Mouse (Mus musculus) stomach, postnatal 0 days (tissue): Measurements from ENCODE around the gene Arl2. TPM values are rescaled to one million over a fixed set of nuclear protein-coding genes. Genes with fewer than 3 reads are reported as not detected.
A peak's percentile ranks its signal among the peaks of the same experiment; 100 is the strongest.
"Not testable (repeated sequence)": the region's sequence is repeated elsewhere in the genome, so short reads cannot be mapped to it uniquely, and the experiment has no call there.

Experiments
- ATAC-seq: fragments of 200-750 bp; cut with Nextera tagmentation; 2 replicates; pipeline ENCODE4 v1.8.0; 2017; ENCODE audit not compliant: low FRiP score, low TSS enrichment
- DNase-seq: peaks from one replicate; pipeline ENCODE4 v3.0.0-alpha.2; 2016; ENCODE audit warnings: low spot score
- H3K27ac ChIP-seq: fragments of 300-500 bp; sonication (generic); replicated peaks from 2 replicates; pipeline ENCODE4 v1.5.1; 2014; ENCODE audit warnings: mild to moderate bottlenecking, control low read depth
- H3K27me3 ChIP-seq: fragments of 300-500 bp; sonication (generic); 2 replicates; pipeline ENCODE4 v1.6.1; 2014; ENCODE audit warnings: low read length; ENCODE audit not compliant: control insufficient read depth, insufficient read depth
- H3K36me3 ChIP-seq: fragments of 300-500 bp; sonication (generic); 2 replicates; pipeline ENCODE4 v1.6.1; 2014; ENCODE audit warnings: low read length, mixed read lengths; ENCODE audit not compliant: control insufficient read depth, insufficient read depth
- H3K4me1 ChIP-seq: fragments of 300-500 bp; sonication (generic); replicated peaks from 2 replicates; pipeline ENCODE4 v1.6.1; 2014; ENCODE audit warnings: antibody characterized with exemption; ENCODE audit not compliant: control insufficient read depth, insufficient read depth
- H3K4me2 ChIP-seq: fragments of 300-500 bp; sonication (generic); replicated peaks from 2 replicates; pipeline ENCODE4 v1.6.1; 2014; ENCODE audit warnings: low read depth, mild to moderate bottlenecking, control low read depth, moderate library complexity
- H3K4me3 ChIP-seq: fragments of 300-500 bp; sonication (generic); 2 replicates; pipeline ENCODE4 v1.5.1; 2014; ENCODE audit warnings: low read depth, low read length, control low read depth
- H3K9ac ChIP-seq: fragments of 300-500 bp; sonication (generic); 2 replicates; pipeline ENCODE4 v1.6.1; 2014; ENCODE audit warnings: mild to moderate bottlenecking, low read length, control low read depth, mixed read lengths
- H3K9me3 ChIP-seq: fragments of 300-500 bp; sonication (generic); 2 replicates; pipeline ENCODE4 v1.6.1; 2016; ENCODE audit warnings: low read length; ENCODE audit not compliant: control insufficient read depth
- CTCF ChIP-seq: IDR thresholded peaks from 2 replicates; pipeline ENCODE4 v1.5.1; 2016; ENCODE audit warnings: antibody characterized with exemption, low read depth, mild to moderate bottlenecking, moderate library complexity
- EP300 ChIP-seq: optimal IDR thresholded peaks from 2 replicates; pipeline ENCODE3; 2016; ENCODE audit warnings: antibody characterized with exemption
- WGBS: fragments of 180-500 bp; shearing (Covaris S2); extraction: QIAGEN DNeasy Blood & Tissue Kit; methylation state at CpG from one replicate; pipeline ENCODE4 v1.1.7; 2014; 5-methylcytosine and 5-hydroxymethylcytosine counted together
- polyA plus RNA-seq: library from polyadenylated mRNA; unstranded; fragments of >200 nt; fragmentation: Nextera tagmentation; extraction: Ambion mirVana; gene quantifications from 2 replicates; pipeline ENCODE4 v1.2.1, GENCODE M21; 2015

Gene Arl2
- polyA plus RNA-seq, 1 experiment from 2014 or later: 74.0 TPM

GRCm38 (mm10) chr19:6132171-6132827 is 9.0 kb downstream of the Arl2 start:
- H3K36me3 ChIP-seq: 0 out of 2 replicates have a peak, but pooled peaks cover 2% of the 10 kb centered on the region
- no peak overlapping the region for H3K4me2 ChIP-seq
- H3K9ac ChIP-seq: no peak overlapping the region
- TF ChIP-seq EP300: no peak
- TF ChIP-seq CTCF: no peak
- H3K27ac ChIP-seq: no peak overlapping the region
- H3K9me3 ChIP-seq: no peaks in the 10 kb centered on the region
- no peak overlapping the region for H3K4me3 ChIP-seq
- no peak for DNase-seq
- ATAC-seq: no peak
- no peaks in the 10 kb centered on the region for H3K4me1 ChIP-seq
- 78% methylated on average over 7 of the region's 7 CpGs for WGBS
- H3K27me3 ChIP-seq: no peaks in the 10 kb centered on the region

- ATAC-seq: peak; percentile 29; the same call in 1 of the 2 replicates
- not testable (repeated sequence) for H3K4me3 ChIP-seq, H3K36me3 ChIP-seq, H3K9ac ChIP-seq, H3K4me2 ChIP-seq, H3K27ac ChIP-seq, H3K4me1 ChIP-seq, H3K27me3 ChIP-seq, H3K9me3 ChIP-seq
- peak; percentile 60 for DNase-seq
- WGBS: 70% methylated on average over 7 of the region's 7 CpGs
Measured at GRCm38 (mm10) chr19:6130414-6131128, 10.8 kb downstream of the Arl2 start.

GRCm38 (mm10) chr19:6127760-6128341 is 13.5 kb downstream of the Arl2 start, which contains the start of gene Snx15:
Gene Snx15, minus strand, starts transcription at chr19:6128304.
- Histone ChIP-seq H3K4me2 (peak within 1 kb of the TSS; percentile 59), H3K36me3 (no peaks in the 10 kb centered on the region), H3K27me3 (no peaks in the 10 kb centered on the region), H3K27ac (peak within 1 kb of the TSS; percentile 94), H3K4me3 (peak within 1 kb of the TSS; percentile 45), H3K9ac (peak within 1 kb of the TSS; percentile 68), H3K9me3 (no peaks in the 10 kb centered on the region), H3K4me1 (no peaks in the 10 kb centered on the region)
- 0% methylated on average over 32 of the region's 32 CpGs for WGBS
- TF ChIP-seq EP300: no peak
- 0 out of 2 replicates have a peak, but pooled peaks have one; percentile 12 for TF ChIP-seq CTCF
- ATAC-seq (peak; percentile 94), DNase-seq (peak; percentile 95)

GRCm38 (mm10) chr19:6126789-6127580 is 14.4 kb downstream of the Arl2 start:
- H3K9ac ChIP-seq: no peak overlapping the region
- no peak for ATAC-seq
- no peaks in the 10 kb centered on the region for H3K36me3 ChIP-seq
- H3K27ac ChIP-seq: peak overlapping the region; percentile 94; the same call in 1 of the 2 replicates
- 57% methylated on average over 10 of the region's 10 CpGs for WGBS
- peak overlapping the region; percentile 45 for H3K4me3 ChIP-seq
- H3K4me2 ChIP-seq: peak overlapping the region; percentile 59
- TF ChIP-seq CTCF (no peak), EP300 (no peak)
- no peaks in the 10 kb centered on the region for H3K4me1 ChIP-seq
- no peaks in the 10 kb centered on the region for H3K9me3 ChIP-seq
- no peaks in the 10 kb centered on the region for H3K27me3 ChIP-seq
- no peak for DNase-seq

GRCm38 (mm10) chr19:6126289-6126688 is 15.1 kb downstream of the Arl2 start:
- DNase-seq (peak; percentile 46), ATAC-seq (no peak)
- no peak overlapping the region for H3K4me2 ChIP-seq
- no peak overlapping the region for H3K9ac ChIP-seq
- no peaks in the 10 kb centered on the region for H3K9me3 ChIP-seq
- H3K4me3 ChIP-seq: no peak overlapping the region
- no peaks in the 10 kb centered on the region for H3K4me1 ChIP-seq
- H3K27ac ChIP-seq: no peak overlapping the region
- peak; percentile 88 for TF ChIP-seq CTCF
- TF ChIP-seq EP300: no peak
- no peaks in the 10 kb centered on the region for H3K27me3 ChIP-seq
- 25% methylated on average over 4 of the region's 4 CpGs for WGBS
- H3K36me3 ChIP-seq: no peaks in the 10 kb centered on the region
